Mouse (Mus musculus) C2C12 (cell line): ENCODE measurements around the gene Olfm3.

Source experiments
- CEBPB ChIP-seq: IDR thresholded peaks from one replicate; pipeline ENCODE4 v1.6.1; 2011; ENCODE audit warnings: low read depth, mild to moderate bottlenecking, control low read depth, moderate library complexity
- CTCF ChIP-seq: IDR thresholded peaks from one replicate; pipeline ENCODE4 v1.5.1; 2011; ENCODE audit not compliant: control insufficient read depth, insufficient read depth, insufficient read length
- MYOG ChIP-seq: IDR thresholded peaks from one replicate; pipeline ENCODE4 v1.6.1; 2011; ENCODE audit not compliant: control insufficient read depth, insufficient read length; ENCODE audit errors: extremely low read depth

DNA sequence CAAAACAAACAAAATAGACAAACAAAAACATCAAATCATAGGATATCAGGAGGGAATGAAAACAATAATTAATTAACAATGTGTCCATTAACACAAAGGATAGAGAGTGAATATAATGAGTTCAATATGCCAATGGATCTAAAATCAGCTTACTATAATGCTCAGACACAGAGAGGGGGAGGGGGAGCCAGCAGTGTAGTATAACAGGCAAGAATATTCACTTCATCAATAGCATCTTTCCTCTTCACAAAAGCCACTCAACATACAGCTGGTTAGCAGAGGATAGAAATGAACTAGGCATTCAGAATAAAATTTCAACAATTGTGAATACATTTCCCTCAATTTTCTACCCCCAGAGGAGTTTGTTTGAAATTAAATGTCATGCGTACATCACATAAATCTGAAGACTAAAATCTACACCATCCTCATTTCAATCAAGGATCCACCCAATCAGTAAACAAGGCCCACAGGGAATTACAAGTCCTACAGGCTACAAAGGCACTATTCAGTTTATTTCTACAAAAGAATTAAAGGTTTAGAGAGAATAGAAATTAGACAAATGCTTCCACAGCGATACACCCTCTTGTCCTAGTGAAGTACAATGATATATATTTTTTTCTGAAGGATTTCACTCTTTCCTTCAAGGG, 200.4 kb downstream of the Olfm3 start:
- TF ChIP-seq CTCF (no peak), MYOG (no peak), CEBPB (no peak)
